Mouse (Mus musculus) cerebellum, adult 2 months (tissue): ENCODE data around the gene Gucy2f. TPM values are rescaled to one million over a fixed set of nuclear protein-coding genes. Genes with fewer than 3 reads are reported as not detected.

Experiments
- DNase-seq, 2 experiments: peaks; one replicate each; pipeline ENCODE4 v3.0.0; 2021
- H3K27ac ChIP-seq: fragments of 200-500 bp; 2 replicates; pipeline ENCODE4 v1.5.1; 2012; ENCODE audit warnings: low read length, control low read depth, inconsistent platforms; ENCODE audit not compliant: insufficient read depth
- H3K27me3 ChIP-seq: fragments of 200-500 bp; 2 replicates; pipeline ENCODE4 v1.6.1; 2012; ENCODE audit warnings: inconsistent platforms, mild to moderate bottlenecking, low read length, moderate library complexity; ENCODE audit not compliant: control insufficient read depth, insufficient read depth
- H3K4me1 ChIP-seq: fragments of 200-500 bp; 2 replicates; pipeline ENCODE4 v1.6.1; 2011; ENCODE audit warnings: low read length; ENCODE audit not compliant: control insufficient read depth, insufficient read depth
- H3K4me3 ChIP-seq: fragments of 200-500 bp; replicated peaks from 2 replicates; pipeline ENCODE3; 2011; ENCODE audit warnings: mild to moderate bottlenecking, low read depth, low read length, control low read depth; ENCODE audit not compliant: insufficient read depth
- CTCF ChIP-seq: fragments of 200-500 bp; IDR thresholded peaks from 2 replicates; pipeline ENCODE4 v1.5.1; 2011; ENCODE audit warnings: low read depth, mild to moderate bottlenecking, control low read depth, low read length, moderate library complexity, borderline replicate concordance; ENCODE audit not compliant: insufficient read depth
- POLR2A ChIP-seq: fragments of 200-500 bp; IDR thresholded peaks from 2 replicates; pipeline ENCODE4 v1.6.1; 2011; ENCODE audit warnings: low read length, control low read depth, borderline replicate concordance; ENCODE audit not compliant: insufficient read depth
- WGBS: fragments of 180-500 bp; shearing (Covaris S2); methylation state at CpG from one replicate; pipeline ENCODE4 v1.1.7; 2018; 5-methylcytosine and 5-hydroxymethylcytosine counted together
- polyA plus RNA-seq: library from polyadenylated mRNA; depleted of rRNA; stranded (reverse); fragments of >200 nt; gene quantifications from 2 replicates; pipeline ENCODE4 v1.2.3, GENCODE M21; 2012; rRNA removed

Gene Gucy2f
- polyA plus RNA-seq, 1 experiment: 0.03 TPM

- Histone ChIP-seq H3K4me1 (no peaks in the 10 kb centered on the region), H3K4me3 (no peak overlapping the region), H3K27me3 (no peaks in the 10 kb centered on the region), H3K27ac (no peak overlapping the region)
- DNase-seq: no peak
- TF ChIP-seq CTCF: no peak
- TF ChIP-seq POLR2A: no peak
Measured at GRCm38 (mm10) chrX:142115779-142116178, 81.0 kb downstream of the Gucy2f start.

GRCm38 (mm10) chrX:142111236-142111635 is 85.5 kb downstream of the Gucy2f start:
- Histone ChIP-seq H3K4me3 (no peak overlapping the region), H3K27ac (no peak overlapping the region), H3K27me3 (no peaks in the 10 kb centered on the region), H3K4me1 (no peaks in the 10 kb centered on the region)
- DNase-seq: no peak
- 46% methylated on average over 6 of the region's 6 CpGs for WGBS
- TF ChIP-seq POLR2A (no peak), CTCF (no peak)

GRCm38 (mm10) chrX:142096904-142097303 is 99.8 kb downstream of the Gucy2f start:
- H3K4me3 ChIP-seq: no peak overlapping the region
- TF ChIP-seq CTCF (peak; percentile 14; the same call in 1 of the 2 replicates), POLR2A (no peak)
- DNase-seq: peak in 1 of 2 experiments; percentile 1
- 35% methylated on average over 3 of the region's 3 CpGs for WGBS
- H3K27ac ChIP-seq: no peak overlapping the region
- no peaks in the 10 kb centered on the region for H3K27me3 ChIP-seq
- H3K4me1 ChIP-seq: no peaks in the 10 kb centered on the region

GRCm38 (mm10) chrX:142095579-142095978 is 101.2 kb downstream of the Gucy2f start:
- Histone ChIP-seq H3K27ac (no peak overlapping the region), H3K27me3 (no peaks in the 10 kb centered on the region), H3K4me1 (no peaks in the 10 kb centered on the region), H3K4me3 (no peak overlapping the region)
- WGBS: 80% methylated on average over 5 of the region's 5 CpGs
- no peak for DNase-seq
- TF ChIP-seq POLR2A (no peak), CTCF (no peak)

GRCm38 (mm10) chrX:142062585-142062984 is 134.1 kb downstream of the Gucy2f start:
- 14% methylated on average over 3 of the region's 3 CpGs for WGBS
- Histone ChIP-seq H3K4me3 (no peak overlapping the region), H3K27ac (no peak overlapping the region), H3K4me1 (0 out of 2 replicates have a peak, but pooled peaks cover 3% of the 10 kb centered on the region), H3K27me3 (no peaks in the 10 kb centered on the region)
- TF ChIP-seq CTCF (no peak), POLR2A (no peak)
- DNase-seq: peak in 1 of 2 experiments; percentile 67

Other genes starting within 250 kb of the Gucy2f start
- 36.9 and 38.6 TPM in 2 replicates for gene Nxt2, start 29.8 kb upstream of the Gucy2f start, polyA plus RNA-seq
- 27.7 and 28.2 TPM in 2 replicates for gene Kcne1l, start 109.4 kb upstream of the Gucy2f start, polyA plus RNA-seq
- gene Acsl4, start 193.6 kb upstream of the Gucy2f start, polyA plus RNA-seq: 15.0 and 15.2 TPM in 2 replicates